Mouse (Mus musculus) gastrocnemius, postnatal 25 days (tissue): ENCODE measurements around the gene Ctrc. TPM values are rescaled to one million over a fixed set of nuclear protein-coding genes. Genes with fewer than 3 reads are reported as not detected.

ENCODE experiments used
- DNase-seq: peaks from one replicate; pipeline ENCODE4 v3.0.0; 2022
- total RNA-seq, 2 experiments: library from RNA; stranded (reverse); gene quantifications; 1 replicate in 1 of 2; 2 replicates in 1 of 2; pipeline ENCODE4 v1.2.3; 2021

Ctrc gene
- total RNA-seq, 2 experiments from 2014 or later, result not detected

- DNase-seq, result no peak
Observed at GRCm38 (mm10) chr4:141866933-141867490, 20.9 kb upstream of the Ctrc start.

- no peak for DNase-seq
Observed at GRCm38 (mm10) chr4:141865600-141865999, 19.4 kb upstream of the Ctrc start.

- no peak for DNase-seq
Observed at GRCm38 (mm10) chr4:141865006-141865405, 18.8 kb upstream of the Ctrc start.

GRCm38 (mm10) chr4:141864506-141864905, 18.3 kb upstream of the Ctrc start:
- DNase-seq, result no peak

- no peak for DNase-seq
Observed at GRCm38 (mm10) chr4:141863726-141864280, 17.6 kb upstream of the Ctrc start.

- DNase-seq, result no peak
Observed at GRCm38 (mm10) chr4:141862867-141863266, 16.7 kb upstream of the Ctrc start.

GRCm38 (mm10) chr4:141861591-141862295, 15.6 kb upstream of the Ctrc start:
- DNase-seq, result no peak

- no peak for DNase-seq
Observed at GRCm38 (mm10) chr4:141860246-141860841, 14.2 kb upstream of the Ctrc start.

- no peak for DNase-seq
Observed at GRCm38 (mm10) chr4:141859351-141859750, 13.2 kb upstream of the Ctrc start.

GRCm38 (mm10) chr4:141858501-141858900, 12.3 kb upstream of the Ctrc start:
- DNase-seq, result peak; percentile 53

GRCm38 (mm10) chr4:141857422-141857930, 11.3 kb upstream of the Ctrc start:
- DNase-seq, result peak; percentile 66

- no peak for DNase-seq
Observed at GRCm38 (mm10) chr4:141853437-141853836, 7.3 kb upstream of the Ctrc start.

GRCm38 (mm10) chr4:141834536-141835095, 11.5 kb downstream of the Ctrc start:
- no peak for DNase-seq

GRCm38 (mm10) chr4:141833911-141834310, 12.2 kb downstream of the Ctrc start:
- DNase-seq, result no peak

- DNase-seq, result no peak
Observed at GRCm38 (mm10) chr4:141831361-141831760, 14.8 kb downstream of the Ctrc start.

- DNase-seq, result no peak
Observed at GRCm38 (mm10) chr4:141830381-141830780, 15.8 kb downstream of the Ctrc start.

GRCm38 (mm10) chr4:141828177-141828576, 18.0 kb downstream of the Ctrc start:
- no peak for DNase-seq

- DNase-seq, result no peak
Observed at GRCm38 (mm10) chr4:141827401-141827800, 18.8 kb downstream of the Ctrc start.

GRCm38 (mm10) chr4:141826060-141826459, 20.1 kb downstream of the Ctrc start, which contains the start of gene Cela2a:
Cela2a (minus strand) TSS chr4:141826160.
- no peak for DNase-seq

- DNase-seq, result no peak
Observed at GRCm38 (mm10) chr4:141822979-141823378, 23.2 kb downstream of the Ctrc start.

GRCm38 (mm10) chr4:141822089-141822488, 24.1 kb downstream of the Ctrc start:
- DNase-seq, result no peak

- no peak for DNase-seq
Observed at GRCm38 (mm10) chr4:141821178-141821577, 25.0 kb downstream of the Ctrc start.

- DNase-seq, result no peak
Observed at GRCm38 (mm10) chr4:141819316-141819715, 26.8 kb downstream of the Ctrc start.
